Mouse (Mus musculus): ENCODE results near the gene Slc13a3. TPM values are rescaled to one million over a fixed set of nuclear protein-coding genes. Genes with fewer than 3 reads are reported as not detected.

Gene Slc13a3
- polyA plus RNA-seq, 2 experiments: 0.23 to 0.47 TPM

- H3K36me3 ChIP-seq (ENCODE audit: control insufficient read depth, insufficient read depth, low read length): no peaks in the 10 kb centered on the region
- ATAC-seq (ENCODE audit: low FRiP score, low read depth) (no peak), DNase-seq (ENCODE audit: low spot score) (no peak)
- H3K4me1 ChIP-seq (ENCODE audit: control insufficient read depth, insufficient read depth, low read length): no peaks in the 10 kb centered on the region
- H3K9ac ChIP-seq (ENCODE audit: low read depth, low read length, severe bottlenecking): no peak overlapping the region
- no peak overlapping the region for H3K4me3 ChIP-seq (replicated peaks; ENCODE audit: low read length)
- H3K27me3 ChIP-seq (ENCODE audit: control insufficient read depth, insufficient read depth, low read length): no peaks in the 10 kb centered on the region
- no peak overlapping the region for H3K4me2 ChIP-seq (replicated peaks; ENCODE audit: low read depth, low read length, severe bottlenecking)
- no peak for TF ChIP-seq POLR2A (IDR thresholded peaks at IDR 0.05; ENCODE audit: borderline replicate concordance, extremely low read depth, insufficient read depth, insufficient read length)
- H3K9me3 ChIP-seq (ENCODE audit: control insufficient read depth, low read length): no peaks in the 10 kb centered on the region
- no peak overlapping the region for H3K27ac ChIP-seq (replicated peaks; ENCODE audit: low read depth, low read length)
- 57% methylated on average over 4 of the region's 4 CpGs for WGBS
Measured at GRCm38 (mm10) chr2:165441613-165442012, 31.4 kb downstream of the Slc13a3 start.

- Histone ChIP-seq H3K9ac (ENCODE audit: low read depth, low read length, severe bottlenecking) (no peak overlapping the region), H3K4me2 (replicated peaks; ENCODE audit: low read depth, low read length, severe bottlenecking) (no peak overlapping the region), H3K27ac (replicated peaks; ENCODE audit: low read depth, low read length) (no peak overlapping the region), H3K4me1 (ENCODE audit: control insufficient read depth, insufficient read depth, low read length) (no peaks in the 10 kb centered on the region), H3K9me3 (ENCODE audit: control insufficient read depth, low read length) (no peaks in the 10 kb centered on the region), H3K4me3 (replicated peaks; ENCODE audit: low read length) (no peak overlapping the region), H3K36me3 (ENCODE audit: control insufficient read depth, insufficient read depth, low read length) (no peaks in the 10 kb centered on the region), H3K27me3 (ENCODE audit: control insufficient read depth, insufficient read depth, low read length) (no peaks in the 10 kb centered on the region)
- DNase-seq (ENCODE audit: low spot score): no peak
- WGBS: 82% methylated on average over 10 of the region's 10 CpGs
- ATAC-seq (ENCODE audit: low FRiP score, low read depth): no peak
- no peak for TF ChIP-seq POLR2A (IDR thresholded peaks at IDR 0.05; ENCODE audit: borderline replicate concordance, extremely low read depth, insufficient read depth, insufficient read length)
Measured at GRCm38 (mm10) chr2:165439613-165440012, 33.4 kb downstream of the Slc13a3 start.

GRCm38 (mm10) chr2:165438881-165439280, 34.1 kb downstream of the Slc13a3 start:
- Histone ChIP-seq H3K4me2 (replicated peaks; ENCODE audit: low read depth, low read length, severe bottlenecking) (no peak overlapping the region), H3K4me1 (ENCODE audit: control insufficient read depth, insufficient read depth, low read length) (no peaks in the 10 kb centered on the region), H3K27ac (replicated peaks; ENCODE audit: low read depth, low read length) (no peak overlapping the region), H3K36me3 (ENCODE audit: control insufficient read depth, insufficient read depth, low read length) (no peaks in the 10 kb centered on the region), H3K27me3 (ENCODE audit: control insufficient read depth, insufficient read depth, low read length) (no peaks in the 10 kb centered on the region), H3K9me3 (ENCODE audit: control insufficient read depth, low read length) (no peaks in the 10 kb centered on the region), H3K9ac (ENCODE audit: low read depth, low read length, severe bottlenecking) (no peak overlapping the region), H3K4me3 (replicated peaks; ENCODE audit: low read length) (no peak overlapping the region)
- no peak for TF ChIP-seq POLR2A (IDR thresholded peaks at IDR 0.05; ENCODE audit: borderline replicate concordance, extremely low read depth, insufficient read depth, insufficient read length)
- WGBS: 61% methylated on average over 7 of the region's 7 CpGs
- DNase-seq (ENCODE audit: low spot score) (no peak), ATAC-seq (ENCODE audit: low FRiP score, low read depth) (no peak)

- TF ChIP-seq POLR2A (IDR thresholded peaks at IDR 0.05; ENCODE audit: borderline replicate concordance, extremely low read depth, insufficient read depth, insufficient read length): no peak
- ATAC-seq (ENCODE audit: low FRiP score, low read depth): no peak
- H3K4me3 ChIP-seq (replicated peaks; ENCODE audit: low read length): no peak overlapping the region
- no peak overlapping the region for H3K27ac ChIP-seq (replicated peaks; ENCODE audit: low read depth, low read length)
- H3K4me2 ChIP-seq (replicated peaks; ENCODE audit: low read depth, low read length, severe bottlenecking): no peak overlapping the region
- DNase-seq (ENCODE audit: low spot score): no peak
- no peaks in the 10 kb centered on the region for H3K4me1 ChIP-seq (ENCODE audit: control insufficient read depth, insufficient read depth, low read length)
- H3K36me3 ChIP-seq (ENCODE audit: control insufficient read depth, insufficient read depth, low read length): no peaks in the 10 kb centered on the region
- H3K27me3 ChIP-seq (ENCODE audit: control insufficient read depth, insufficient read depth, low read length): no peaks in the 10 kb centered on the region
- 47% methylated on average over 7 of the region's 7 CpGs for WGBS
- no peaks in the 10 kb centered on the region for H3K9me3 ChIP-seq (ENCODE audit: control insufficient read depth, low read length)
- H3K9ac ChIP-seq (ENCODE audit: low read depth, low read length, severe bottlenecking): no peak overlapping the region
Measured at GRCm38 (mm10) chr2:165428694-165429093, 44.3 kb downstream of the Slc13a3 start.

- ATAC-seq (ENCODE audit: low FRiP score, low read depth) (no peak), DNase-seq (ENCODE audit: low spot score) (no peak)
- no peaks in the 10 kb centered on the region for H3K27me3 ChIP-seq (ENCODE audit: control insufficient read depth, insufficient read depth, low read length)
- peaks cover 11% of the 10 kb centered on the region for H3K4me1 ChIP-seq (ENCODE audit: control insufficient read depth, insufficient read depth, low read length)
- H3K9me3 ChIP-seq (ENCODE audit: control insufficient read depth, low read length): no peaks in the 10 kb centered on the region
- no peak for TF ChIP-seq POLR2A (IDR thresholded peaks at IDR 0.05; ENCODE audit: borderline replicate concordance, extremely low read depth, insufficient read depth, insufficient read length)
- 85% methylated on average over 2 of the region's 2 CpGs for WGBS
- H3K4me3 ChIP-seq (replicated peaks; ENCODE audit: low read length): no peak overlapping the region
- no peak overlapping the region for H3K4me2 ChIP-seq (replicated peaks; ENCODE audit: low read depth, low read length, severe bottlenecking)
- H3K36me3 ChIP-seq (ENCODE audit: control insufficient read depth, insufficient read depth, low read length): no peaks in the 10 kb centered on the region
- no peak overlapping the region for H3K27ac ChIP-seq (replicated peaks; ENCODE audit: low read depth, low read length)
- no peak overlapping the region for H3K9ac ChIP-seq (ENCODE audit: low read depth, low read length, severe bottlenecking)
Measured at GRCm38 (mm10) chr2:165420195-165420594, 52.8 kb downstream of the Slc13a3 start.

GRCm38 (mm10) chr2:165419670-165420111, 53.3 kb downstream of the Slc13a3 start:
- no peak overlapping the region for H3K4me2 ChIP-seq (replicated peaks; ENCODE audit: low read depth, low read length, severe bottlenecking)
- no peaks in the 10 kb centered on the region for H3K9me3 ChIP-seq (ENCODE audit: control insufficient read depth, low read length)
- ATAC-seq (ENCODE audit: low FRiP score, low read depth) (no peak), DNase-seq (ENCODE audit: low spot score) (no peak)
- no peak overlapping the region for H3K9ac ChIP-seq (ENCODE audit: low read depth, low read length, severe bottlenecking)
- no peaks in the 10 kb centered on the region for H3K36me3 ChIP-seq (ENCODE audit: control insufficient read depth, insufficient read depth, low read length)
- no peak overlapping the region for H3K27ac ChIP-seq (replicated peaks; ENCODE audit: low read depth, low read length)
- H3K4me3 ChIP-seq (replicated peaks; ENCODE audit: low read length): no peak overlapping the region
- H3K27me3 ChIP-seq (ENCODE audit: control insufficient read depth, insufficient read depth, low read length): no peaks in the 10 kb centered on the region
- TF ChIP-seq POLR2A (IDR thresholded peaks at IDR 0.05; ENCODE audit: borderline replicate concordance, extremely low read depth, insufficient read depth, insufficient read length): no peak
- H3K4me1 ChIP-seq (ENCODE audit: control insufficient read depth, insufficient read depth, low read length): peaks cover 11% of the 10 kb centered on the region
- 71% methylated on average over 4 of the region's 4 CpGs for WGBS
